Mouse (Mus musculus) cerebellum, adult 11-12 months (tissue): Measurements from ENCODE around the gene Mvb12a.
A peak's percentile ranks its signal among the peaks of the same experiment; 100 is the strongest.

Experiments used
- DNase-seq: peaks from one replicate; pipeline ENCODE4 v3.0.0; 2022

Gene Mvb12a

GRCm38 (mm10) chr8:71595862-71596261 lies 53.1 kb downstream of the Mvb12a start:
- peak; percentile 88 for DNase-seq

- DNase-seq, result no peak
Observed at GRCm38 (mm10) chr8:71596384-71596783, 53.7 kb downstream of the Mvb12a start.

GRCm38 (mm10) chr8:71596798-71597197 lies 54.1 kb downstream of the Mvb12a start:
- no peak for DNase-seq

- DNase-seq, result no peak
Observed at GRCm38 (mm10) chr8:71597451-71597850, 54.7 kb downstream of the Mvb12a start, which contains the start of gene Fam129c. Fam129c (plus strand) TSS chr8:71597648.
